Mouse (Mus musculus) embryo, embryonic 10.5 days (tissue): ENCODE results near the gene Gm13277.
A peak's percentile ranks its signal among the peaks of the same experiment; 100 is the strongest.
"Not testable (repeated sequence)": the region's sequence is repeated elsewhere in the genome, so short reads cannot be mapped to it uniquely, and the experiment has no call there.

Experiments
- DNase-seq: peaks from one replicate; pipeline ENCODE4 v3.0.0-alpha.2; 2015; ENCODE audit warnings: low spot score

The Gm13277 gene

DNA sequence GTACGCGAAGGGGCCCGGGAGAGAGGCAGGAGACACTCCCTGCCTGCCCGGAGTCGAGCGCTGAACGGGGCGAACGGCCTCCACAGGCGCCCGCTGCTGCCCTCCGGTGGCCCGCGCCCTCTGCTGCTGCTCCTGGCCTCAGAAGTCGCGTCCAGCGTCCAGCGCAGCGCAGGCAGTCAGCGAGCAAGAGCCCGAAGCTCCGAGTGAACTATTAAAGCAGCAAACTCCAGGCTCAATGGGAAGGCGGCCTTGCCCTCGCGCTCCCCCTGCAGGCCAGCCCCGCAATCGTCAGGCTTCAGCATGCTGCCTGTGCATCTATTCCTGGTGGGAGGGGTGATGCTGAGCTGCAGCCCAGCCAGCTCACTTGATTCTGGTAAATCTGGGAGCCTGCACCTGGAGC is 3.0 kb upstream of the Gm13277 start, which contains the start of gene Gm13276:
Gene Gm13276 (plus strand): TSS at position 301 of the 400 bp plus-strand sequence.
- DNase-seq: not testable (repeated sequence)

DNA sequence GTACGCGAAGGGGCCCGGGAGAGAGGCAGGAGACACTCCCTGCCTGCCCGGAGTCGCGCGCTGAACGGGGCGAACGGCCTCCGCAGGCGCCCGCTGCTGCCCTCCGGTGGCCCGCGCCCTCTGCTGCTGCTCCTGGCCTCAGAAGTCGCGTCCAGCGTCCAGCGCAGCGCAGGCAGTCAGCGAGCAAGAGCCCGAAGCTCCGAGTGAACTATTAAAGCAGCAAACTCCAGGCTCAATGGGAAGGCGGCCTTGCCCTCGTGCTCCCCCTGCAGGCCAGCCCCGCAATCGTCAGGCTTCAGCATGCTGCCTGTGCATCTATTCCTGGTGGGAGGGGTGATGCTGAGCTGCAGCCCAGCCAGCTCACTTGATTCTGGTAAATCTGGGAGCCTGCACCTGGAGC is 2.8 kb downstream of the Gm13277 start, which contains the start of gene Gm13278:
Gene Gm13278 (plus strand): TSS at position 301 of the 400 bp plus-strand sequence.
- not testable (repeated sequence) for DNase-seq

DNA sequence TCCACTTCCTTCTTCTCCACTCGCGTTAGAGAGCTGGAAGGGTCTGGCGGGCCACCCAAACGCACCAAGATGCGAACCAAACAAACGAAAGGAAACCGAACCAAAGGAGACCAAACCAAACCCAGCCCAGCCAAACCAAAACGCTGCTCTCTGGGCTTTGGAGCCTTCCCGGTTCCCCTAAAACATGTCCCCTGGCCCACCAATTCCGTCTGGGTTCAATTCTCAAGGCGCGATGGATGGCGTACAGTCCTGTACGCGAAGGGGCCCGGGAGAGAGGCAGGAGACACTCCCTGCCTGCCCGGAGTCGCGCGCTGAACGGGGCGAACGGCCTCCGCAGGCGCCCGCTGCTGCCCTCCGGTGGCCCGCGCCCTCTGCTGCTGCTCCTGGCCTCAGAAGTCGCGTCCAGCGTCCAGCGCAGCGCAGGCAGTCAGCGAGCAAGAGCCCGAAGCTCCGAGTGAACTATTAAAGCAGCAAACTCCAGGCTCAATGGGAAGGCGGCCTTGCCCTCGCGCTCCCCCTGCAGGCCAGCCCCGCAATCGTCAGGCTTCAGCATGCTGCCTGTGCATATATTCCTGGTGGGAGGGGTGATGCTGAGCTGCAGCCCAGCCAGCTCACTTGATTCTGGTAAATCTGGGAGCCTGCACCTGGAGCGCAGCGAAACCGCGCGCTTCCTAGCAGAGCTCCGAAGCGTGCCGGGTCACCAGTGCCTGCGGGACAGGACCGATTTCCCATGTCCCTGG is 5.7 kb downstream of the Gm13277 start, which contains the start of gene Gm13275:
Gene Gm13275 (plus strand): TSS at position 552 of the 740 bp plus-strand sequence.
- not testable (repeated sequence) for DNase-seq

GRCm38 (mm10) chr4:88797097-88797496 is 8.7 kb downstream of the Gm13277 start, which contains the start of gene Gm13279:
Gene Gm13279, plus strand, starts transcription at chr4:88797397.
- not testable (repeated sequence) for DNase-seq

GRCm38 (mm10) chr4:88799365-88799764 is 10.9 kb downstream of the Gm13277 start, which contains the start of gene Gm13285:
Gene Gm13285, plus strand, starts transcription at chr4:88799665.
- DNase-seq: not testable (repeated sequence)

GRCm38 (mm10) chr4:88802954-88803353 is 14.5 kb downstream of the Gm13277 start, which contains the start of gene Gm13287:
Gene Gm13287, plus strand, starts transcription at chr4:88803254.
- not testable (repeated sequence) for DNase-seq

DNA sequence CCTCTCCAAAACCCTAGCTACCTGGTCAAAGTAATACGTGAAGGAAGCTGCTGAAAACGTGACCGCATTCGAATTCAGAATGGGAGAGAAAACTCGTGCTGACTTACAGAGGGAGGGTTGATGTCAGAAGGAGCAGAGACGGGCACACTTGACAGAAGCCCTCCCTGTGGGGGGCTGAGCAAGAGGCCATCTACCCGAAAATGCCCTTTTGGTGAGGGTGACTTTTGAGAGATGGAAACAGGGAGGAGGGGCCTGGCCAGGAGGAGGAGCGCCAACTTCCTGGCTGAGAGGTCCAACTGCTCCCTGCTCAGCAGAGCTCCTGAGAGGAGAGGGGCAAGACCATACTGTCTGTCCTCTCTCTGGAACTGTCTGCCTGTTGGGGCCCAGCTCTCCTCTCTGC is 16.8 kb downstream of the Gm13277 start, which contains the start of gene Gm13288:
Gene Gm13288 (plus strand): TSS at position 301 of the 400 bp plus-strand sequence.
- not testable (repeated sequence) for DNase-seq

DNA sequence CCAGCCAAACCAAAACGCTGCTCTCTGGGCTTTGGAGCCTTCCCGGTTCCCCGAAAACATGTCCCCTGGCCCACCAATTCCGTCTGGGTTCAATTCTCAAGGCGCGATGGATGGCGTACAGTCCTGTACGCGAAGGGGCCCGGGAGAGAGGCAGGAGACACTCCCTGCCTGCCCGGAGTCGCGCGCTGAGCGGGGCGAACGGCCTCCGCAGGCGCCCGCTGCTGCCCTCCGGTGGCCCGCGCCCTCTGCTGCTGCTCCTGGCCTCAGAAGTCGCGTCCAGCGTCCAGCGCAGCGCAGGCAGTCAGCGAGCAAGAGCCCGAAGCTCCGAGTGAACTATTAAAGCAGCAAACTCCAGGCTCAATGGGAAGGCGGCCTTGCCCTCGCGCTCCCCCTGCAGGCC is 17.3 kb downstream of the Gm13277 start:
- DNase-seq: not testable (repeated sequence)

- no peak for DNase-seq
Measured at GRCm38 (mm10) chr4:88815928-88816327, 27.5 kb downstream of the Gm13277 start, which contains the start of gene Ifna7. Gene Ifna7, plus strand, starts transcription at chr4:88816228.

DNA sequence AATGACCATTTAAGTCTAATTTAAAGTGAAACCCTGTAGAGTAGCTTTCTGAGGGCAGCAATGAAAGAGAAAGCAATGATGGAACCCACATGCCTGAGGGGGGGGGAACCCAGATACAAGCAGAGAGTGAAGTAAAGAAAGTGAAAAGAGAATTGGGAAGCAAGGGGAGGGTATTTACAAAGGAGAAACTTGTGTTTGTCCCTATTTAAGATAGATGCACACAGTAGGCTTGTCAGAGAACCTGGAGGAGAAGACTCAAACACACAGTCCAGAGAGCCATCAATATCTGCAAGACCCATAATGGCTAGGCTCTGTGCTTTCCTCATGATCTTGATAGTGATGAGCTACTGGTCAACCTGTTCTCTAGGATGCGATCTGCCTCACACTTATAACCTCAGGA is 31.2 kb downstream of the Gm13277 start, which contains the start of gene Ifna11:
Gene Ifna11 (plus strand): TSS at position 301 of the 400 bp plus-strand sequence.
- no peak for DNase-seq

- peak; percentile 39 for DNase-seq
Measured at GRCm38 (mm10) chr4:88822995-88823394, 34.6 kb downstream of the Gm13277 start.

DNA sequence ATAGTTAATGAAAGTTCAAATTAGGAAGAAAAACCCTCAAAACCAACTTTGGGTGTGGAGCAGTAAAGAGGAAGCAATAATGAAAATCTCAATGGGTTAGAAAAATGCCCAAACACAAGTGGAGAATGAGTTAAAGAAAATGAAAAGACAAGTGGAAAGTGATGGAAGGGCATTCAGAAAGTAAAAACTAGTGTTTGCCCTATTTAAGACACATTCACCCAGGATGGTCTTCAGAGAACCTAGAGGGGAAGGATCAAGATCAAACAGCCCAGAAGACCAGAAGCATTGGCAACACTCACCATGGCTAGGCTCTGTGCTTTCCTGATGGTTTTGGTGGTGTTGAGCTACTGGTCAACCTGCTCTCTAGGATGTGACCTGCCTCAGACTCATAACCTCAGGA is 38.7 kb downstream of the Gm13277 start, which contains the start of gene Ifna6:
Gene Ifna6 (plus strand): TSS at position 301 of the 400 bp plus-strand sequence.
- DNase-seq: not testable (repeated sequence)

DNA sequence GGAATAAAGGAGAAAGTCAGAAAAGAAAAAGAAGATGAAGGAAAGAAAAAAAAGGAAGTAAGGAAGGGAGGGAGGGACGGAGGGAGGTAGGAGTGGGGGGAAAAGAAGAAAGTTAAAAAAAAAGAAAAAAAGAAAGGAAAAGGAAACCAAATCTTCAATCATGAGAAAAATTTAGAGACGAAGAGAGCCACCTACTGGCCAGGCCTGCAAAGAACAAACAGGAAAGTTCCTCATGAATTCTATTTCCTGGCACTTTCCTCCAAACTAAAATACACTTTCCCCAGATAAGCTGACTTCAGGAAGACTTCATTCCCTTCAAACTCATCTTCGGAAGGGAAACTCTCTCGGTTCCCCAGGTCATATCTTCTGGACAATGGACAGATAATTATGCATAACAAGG is 42.1 kb downstream of the Gm13277 start:
- DNase-seq: peak; percentile 58

DNA sequence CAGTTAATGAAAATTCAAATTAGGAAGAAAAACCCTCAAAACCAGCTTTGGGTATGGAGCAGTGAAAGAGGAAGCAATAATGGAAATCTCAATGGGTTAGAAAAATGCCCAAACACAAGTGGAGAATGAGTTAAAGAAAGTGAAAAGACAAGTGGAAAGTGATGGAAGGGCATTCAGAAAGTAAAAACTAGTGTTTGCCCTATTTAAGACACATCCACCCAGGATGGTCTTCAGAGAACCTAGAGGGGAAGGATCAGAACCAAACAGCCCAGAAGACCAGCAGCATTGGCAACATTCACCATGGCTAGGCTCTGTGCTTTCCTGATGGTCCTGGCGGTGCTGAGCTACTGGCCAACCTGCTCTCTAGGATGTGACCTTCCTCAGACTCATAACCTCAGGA is 46.8 kb downstream of the Gm13277 start, which contains the start of gene Ifna5:
Gene Ifna5 (plus strand): TSS at position 301 of the 400 bp plus-strand sequence.
- not testable (repeated sequence) for DNase-seq
